Mouse (Mus musculus): ENCODE results near the gene Batf. TPM values are rescaled to one million over a fixed set of nuclear protein-coding genes. Genes with fewer than 3 reads are reported as not detected.

The Batf gene
- polyA plus RNA-seq, 1 experiment from 2014 or later, result 2.6 TPM

DNA sequence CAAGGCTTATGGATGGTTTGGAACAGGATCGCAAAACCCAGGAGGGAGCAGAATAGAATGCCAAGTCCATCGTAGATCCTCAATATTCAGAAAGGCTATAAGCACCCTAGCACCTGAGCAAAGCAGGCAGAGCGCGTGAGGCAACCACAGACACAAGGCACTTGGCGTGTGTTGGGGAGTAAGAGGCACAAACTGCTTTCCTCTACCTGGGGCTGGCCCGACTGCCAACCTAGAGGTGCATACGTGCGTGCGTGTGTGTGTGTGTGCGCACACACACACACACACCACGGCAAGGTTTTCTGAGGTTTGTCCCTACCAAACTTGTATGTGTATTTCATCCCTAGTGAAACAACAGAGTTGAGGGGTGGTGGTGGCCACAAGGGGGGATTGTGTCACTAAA is 20.9 kb downstream of the Batf start:
- DNase-seq (ENCODE audit: low spot score), result no peak
- peaks cover 57% of the 10 kb centered on the region for H3K27me3 ChIP-seq (replicated peaks; ENCODE audit: low read depth, poor library complexity, severe bottlenecking)
- 93% methylated on average over 11 of the region's 11 CpGs for WGBS
- no peak overlapping the region for H3K27ac ChIP-seq (replicated peaks)
- peaks cover 16% of the 10 kb centered on the region for H3K4me1 ChIP-seq
- no peaks in the 10 kb centered on the region for H3K9me3 ChIP-seq
- H3K36me3 ChIP-seq (replicated peaks), result no peaks in the 10 kb centered on the region
- no peak overlapping the region for H3K4me3 ChIP-seq

DNA sequence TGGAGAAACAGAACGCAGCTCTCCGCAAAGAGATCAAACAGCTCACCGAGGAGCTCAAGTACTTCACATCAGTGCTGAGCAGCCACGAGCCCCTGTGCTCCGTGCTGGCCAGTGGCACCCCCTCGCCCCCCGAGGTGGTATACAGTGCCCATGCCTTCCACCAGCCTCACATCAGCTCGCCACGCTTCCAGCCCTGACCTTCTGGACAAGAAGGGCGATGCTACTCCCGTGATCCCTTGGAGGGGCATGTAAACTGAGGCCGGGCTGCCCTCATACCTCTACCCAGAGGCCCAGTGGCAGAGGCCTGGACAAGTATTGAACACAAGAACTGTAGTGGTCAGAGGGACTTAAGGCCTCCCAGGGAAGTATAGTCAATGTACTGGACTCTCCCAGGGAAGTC is 22.1 kb downstream of the Batf start:
- Histone ChIP-seq H3K4me1 (peaks cover 16% of the 10 kb centered on the region), H3K27ac (replicated peaks) (no peak overlapping the region), H3K27me3 (replicated peaks; ENCODE audit: low read depth, poor library complexity, severe bottlenecking) (peaks cover 57% of the 10 kb centered on the region), H3K4me3 (no peak overlapping the region), H3K9me3 (no peaks in the 10 kb centered on the region), H3K36me3 (replicated peaks) (no peaks in the 10 kb centered on the region)
- no peak for DNase-seq (ENCODE audit: low spot score)
- 86% methylated on average over 12 of the region's 12 CpGs for WGBS

DNA sequence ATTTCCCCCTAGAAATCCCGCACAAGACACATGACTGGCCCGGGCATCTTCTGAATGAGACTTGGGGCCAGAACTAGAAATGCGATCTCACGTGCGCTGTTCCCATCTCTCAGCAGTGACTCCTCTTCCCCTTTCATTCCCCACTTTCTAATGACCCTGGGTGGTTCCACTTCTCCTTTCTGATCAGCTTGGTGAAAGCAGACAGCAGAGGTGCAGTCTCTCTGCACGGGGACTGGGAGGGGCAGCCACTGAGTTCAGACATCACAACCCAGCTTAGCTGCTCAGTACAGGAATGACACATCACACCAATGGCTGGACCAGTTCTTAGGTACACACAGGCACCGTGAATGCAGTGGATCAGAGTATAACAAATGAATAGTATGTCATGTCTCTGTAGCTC is 24.2 kb downstream of the Batf start:
- H3K4me1 ChIP-seq, result peaks cover 7% of the 10 kb centered on the region
- no peak overlapping the region for H3K4me3 ChIP-seq
- WGBS, result 84% methylated on average over 7 of the region's 7 CpGs
- DNase-seq (ENCODE audit: low spot score), result no peak
- H3K9me3 ChIP-seq, result no peaks in the 10 kb centered on the region
- H3K27me3 ChIP-seq (replicated peaks; ENCODE audit: low read depth, poor library complexity, severe bottlenecking), result peaks cover 43% of the 10 kb centered on the region
- no peak overlapping the region for H3K27ac ChIP-seq (replicated peaks)
- H3K36me3 ChIP-seq (replicated peaks), result no peaks in the 10 kb centered on the region

DNA sequence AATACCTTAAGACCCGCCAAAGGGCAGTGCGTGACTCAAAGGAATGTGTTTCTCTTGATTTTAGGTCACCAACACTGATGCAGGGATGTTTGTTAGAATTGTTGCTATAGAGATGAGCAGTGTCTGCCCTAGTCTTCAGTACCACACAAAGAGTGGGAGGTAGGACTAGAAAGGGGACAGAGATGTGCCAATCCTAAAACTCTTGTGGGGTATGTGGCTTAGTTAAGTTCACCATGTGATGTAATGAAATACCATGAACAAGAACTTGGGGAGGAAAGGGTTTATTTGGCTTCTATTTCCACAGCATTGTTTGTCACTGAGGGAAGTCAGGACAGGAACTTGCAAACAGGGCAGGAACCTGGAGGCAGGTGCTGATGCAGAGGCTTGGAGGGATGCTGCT is 26.1 kb downstream of the Batf start:
- Histone ChIP-seq H3K4me1 (no peaks in the 10 kb centered on the region), H3K9me3 (no peaks in the 10 kb centered on the region), H3K36me3 (replicated peaks) (no peaks in the 10 kb centered on the region), H3K27me3 (replicated peaks; ENCODE audit: low read depth, poor library complexity, severe bottlenecking) (peaks cover 24% of the 10 kb centered on the region), H3K4me3 (no peak overlapping the region), H3K27ac (replicated peaks) (no peak overlapping the region)
- WGBS, result 82% methylated on average over 2 of the region's 2 CpGs
- DNase-seq (ENCODE audit: low spot score), result no peak

DNA sequence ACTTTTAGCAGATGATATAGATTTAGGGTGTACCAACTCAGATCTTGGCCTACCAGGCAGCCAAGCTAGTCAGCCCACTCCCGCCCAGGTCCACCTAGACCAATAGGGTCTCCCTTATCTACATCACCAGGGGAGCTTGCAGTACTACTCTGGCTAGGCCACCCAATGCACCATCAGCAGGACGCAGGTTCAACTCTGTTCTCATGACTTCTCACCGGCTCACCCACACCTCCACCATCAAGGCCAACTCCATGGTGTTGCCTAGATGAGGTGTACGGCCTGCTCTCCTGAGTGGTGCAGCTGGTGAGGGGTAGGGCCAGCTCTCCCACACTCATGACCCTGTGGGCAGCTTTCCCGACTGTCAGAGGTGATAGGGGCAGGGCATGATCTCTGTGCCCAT is 27.7 kb downstream of the Batf start:
- Histone ChIP-seq H3K27ac (replicated peaks) (no peak overlapping the region), H3K36me3 (replicated peaks) (no peaks in the 10 kb centered on the region), H3K4me1 (no peaks in the 10 kb centered on the region), H3K4me3 (no peak overlapping the region), H3K27me3 (replicated peaks; ENCODE audit: low read depth, poor library complexity, severe bottlenecking) (peaks cover 9% of the 10 kb centered on the region; the same call in 1 of the 2 replicates), H3K9me3 (no peaks in the 10 kb centered on the region)
- 91% methylated on average over 5 of the region's 5 CpGs for WGBS
- DNase-seq (ENCODE audit: low spot score), result no peak

DNA sequence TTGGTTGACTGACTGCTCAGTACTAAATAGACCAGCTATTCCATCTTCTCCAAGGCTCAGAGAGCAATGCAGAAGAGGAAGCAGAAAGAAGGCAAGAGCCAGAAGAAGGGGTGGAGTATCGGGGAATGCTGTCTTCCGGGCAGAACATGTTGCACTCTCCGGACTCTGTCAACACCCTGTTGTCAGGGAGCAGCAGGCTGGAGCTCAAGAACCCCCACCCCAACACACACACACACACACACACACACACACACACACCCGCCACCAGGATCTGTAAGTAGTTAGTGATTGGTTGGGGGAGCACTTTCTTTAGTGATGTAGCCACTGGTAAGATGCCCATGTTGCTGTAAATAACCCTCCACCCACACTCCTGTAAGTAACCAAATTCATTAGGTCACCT is 38.8 kb downstream of the Batf start:
- Histone ChIP-seq H3K4me3 (no peak overlapping the region), H3K36me3 (replicated peaks) (no peaks in the 10 kb centered on the region), H3K27me3 (replicated peaks; ENCODE audit: low read depth, poor library complexity, severe bottlenecking) (no peaks in the 10 kb centered on the region), H3K4me1 (0 out of 2 replicates have a peak, but pooled peaks cover 3% of the 10 kb centered on the region), H3K9me3 (no peaks in the 10 kb centered on the region), H3K27ac (replicated peaks) (no peak overlapping the region)
- WGBS, result 90% methylated on average over 4 of the region's 4 CpGs
- DNase-seq (ENCODE audit: low spot score), result no peak

DNA sequence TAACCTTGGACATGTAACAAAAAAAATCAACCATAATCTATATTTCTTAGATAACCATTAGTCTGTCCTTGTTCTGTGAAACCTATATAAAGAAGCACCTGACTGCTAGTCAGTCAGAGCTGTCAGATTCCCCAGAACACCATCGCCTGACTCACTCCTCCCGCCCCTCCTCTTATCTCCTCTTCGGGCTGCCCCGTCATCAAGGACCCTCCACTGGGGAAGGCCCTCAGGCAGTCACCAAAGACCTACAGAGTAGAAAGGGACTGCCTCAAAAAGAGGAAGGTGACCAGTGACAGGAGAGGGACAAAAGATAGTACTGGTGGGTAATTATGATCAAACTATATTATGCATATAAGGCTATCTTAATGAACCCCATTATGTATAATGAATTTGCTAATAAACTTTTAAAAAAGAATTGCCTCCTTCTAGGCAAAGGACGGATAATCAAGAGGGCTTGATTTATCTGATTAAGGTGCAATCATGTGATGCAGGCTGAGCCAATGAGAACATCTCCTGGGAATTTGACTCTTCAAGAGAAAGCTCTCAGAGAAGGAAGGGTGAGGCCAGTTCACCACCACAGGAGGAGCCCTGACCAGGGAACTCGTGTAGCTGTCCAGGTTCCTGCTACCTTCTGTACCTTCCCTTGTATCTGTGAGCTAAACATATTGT is 40.4 kb downstream of the Batf start:
- WGBS, result 67% methylated on average over 6 of the region's 6 CpGs
- Histone ChIP-seq H3K9me3 (no peaks in the 10 kb centered on the region), H3K4me1 (0 out of 2 replicates have a peak, but pooled peaks cover 3% of the 10 kb centered on the region)

DNA sequence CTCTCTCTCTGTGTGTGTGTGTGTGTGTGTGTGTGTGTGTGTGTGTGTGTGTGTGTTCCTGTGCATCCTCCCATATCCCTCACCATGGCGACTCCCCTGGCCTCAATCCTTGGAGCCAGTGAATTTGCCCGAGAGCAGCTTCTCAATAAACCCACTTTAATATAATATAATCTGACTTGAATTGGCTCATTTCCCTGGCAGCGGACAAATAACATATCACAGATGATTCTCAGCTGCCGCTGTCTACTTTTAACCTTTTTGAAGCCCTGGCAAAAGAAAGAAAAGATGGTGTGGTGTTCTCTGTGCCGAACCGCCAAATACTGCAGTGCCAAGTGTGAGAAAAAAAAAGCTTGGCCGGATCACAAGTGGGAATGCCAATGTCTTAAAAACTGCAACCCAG is 41.7 kb downstream of the Batf start:
- Histone ChIP-seq H3K27ac (replicated peaks) (no peak overlapping the region), H3K9me3 (no peaks in the 10 kb centered on the region)
- WGBS, result 90% methylated on average over 7 of the region's 7 CpGs

More for the DNA sequence above, 40.4 kb downstream of the Batf start:
- H3K27ac ChIP-seq (replicated peaks), result no peak overlapping the region
- H3K4me3 ChIP-seq, result no peak overlapping the region
- DNase-seq (ENCODE audit: low spot score), result no peak
- H3K36me3 ChIP-seq (replicated peaks), result no peaks in the 10 kb centered on the region
- no peaks in the 10 kb centered on the region for H3K27me3 ChIP-seq (replicated peaks; ENCODE audit: low read depth, poor library complexity, severe bottlenecking)

DNA sequence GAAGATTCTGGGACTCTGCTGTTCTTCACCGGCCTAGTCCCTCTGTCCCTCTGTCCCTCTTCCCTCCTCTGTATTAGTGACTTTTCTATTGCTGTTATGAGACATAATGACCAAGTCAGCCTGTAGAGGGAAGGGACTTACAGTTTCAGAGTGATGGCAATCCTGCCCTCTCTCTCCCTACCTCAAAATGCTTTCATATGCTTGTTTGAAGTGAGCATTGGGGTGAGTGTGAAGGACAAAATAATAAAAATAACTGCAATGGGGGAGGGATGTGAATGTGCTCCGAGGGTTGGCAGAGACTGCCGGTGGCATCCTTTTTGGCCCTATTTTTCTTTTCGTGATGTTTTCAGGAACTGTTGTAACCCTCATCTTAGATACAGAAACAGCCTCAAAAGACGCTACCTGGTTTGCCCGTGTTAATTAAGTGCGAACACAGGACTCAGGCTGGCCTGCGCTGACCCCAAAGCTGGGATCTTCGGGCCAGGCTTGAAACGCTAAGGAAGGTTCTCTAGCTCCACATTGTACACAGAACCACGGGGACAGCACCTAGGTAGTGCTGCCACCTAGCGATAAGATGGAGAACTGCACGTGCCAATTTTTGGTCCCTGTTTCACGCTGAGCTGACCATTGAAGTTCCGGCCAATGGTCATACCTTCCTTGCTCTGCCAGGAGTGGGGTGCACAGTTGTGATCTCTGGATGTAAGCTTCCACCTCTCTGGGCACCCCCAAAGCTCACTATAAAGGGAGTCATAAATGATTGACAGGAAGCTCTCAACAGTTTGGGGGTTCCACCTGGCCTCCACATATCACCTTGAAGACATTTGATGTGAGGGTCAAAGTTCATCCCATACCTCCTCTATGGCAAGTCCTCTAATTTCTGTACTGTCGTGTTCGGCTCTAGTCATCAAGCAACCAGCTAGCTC is 42.8 kb downstream of the Batf start:
- WGBS, result 37% methylated on average over 17 of the region's 17 CpGs

More for the DNA sequence above, 41.7 kb downstream of the Batf start:
- H3K4me3 ChIP-seq, result no peak overlapping the region
- no peaks in the 10 kb centered on the region for H3K36me3 ChIP-seq (replicated peaks)
- no peaks in the 10 kb centered on the region for H3K27me3 ChIP-seq (replicated peaks; ENCODE audit: low read depth, poor library complexity, severe bottlenecking)
- H3K4me1 ChIP-seq, result 0 out of 2 replicates have a peak, but pooled peaks cover 3% of the 10 kb centered on the region
- no peak for DNase-seq (ENCODE audit: low spot score)

DNA sequence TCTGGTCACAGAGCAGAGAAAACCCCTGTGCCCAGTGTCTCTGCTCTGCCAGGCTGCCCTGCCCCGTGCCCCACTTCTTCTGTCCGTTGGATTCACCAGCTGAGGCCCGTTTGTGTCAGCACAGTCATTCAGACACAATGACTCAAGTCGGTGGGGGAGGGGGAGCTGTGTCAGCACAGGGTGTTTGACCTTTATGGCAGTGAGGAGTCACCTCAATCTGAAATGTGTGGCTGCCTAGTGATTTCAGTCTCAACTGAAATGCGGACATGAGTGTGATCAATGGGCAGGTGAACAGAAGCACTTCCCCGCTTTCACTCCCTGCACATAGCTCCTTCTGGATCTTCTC is 43.4 kb downstream of the Batf start:
- DNase-seq (ENCODE audit: low spot score), result no peak
- H3K36me3 ChIP-seq (replicated peaks), result no peaks in the 10 kb centered on the region
- no peaks in the 10 kb centered on the region for H3K9me3 ChIP-seq
- 75% methylated on average over 6 of the region's 6 CpGs for WGBS
- H3K4me3 ChIP-seq, result no peak overlapping the region
- H3K27ac ChIP-seq (replicated peaks), result no peak overlapping the region
- H3K27me3 ChIP-seq (replicated peaks; ENCODE audit: low read depth, poor library complexity, severe bottlenecking), result no peaks in the 10 kb centered on the region
- H3K4me1 ChIP-seq, result 0 out of 2 replicates have a peak, but pooled peaks cover 3% of the 10 kb centered on the region

More for the DNA sequence above, 42.8 kb downstream of the Batf start:
- Histone ChIP-seq H3K27ac (replicated peaks) (no peak overlapping the region), H3K36me3 (replicated peaks) (no peaks in the 10 kb centered on the region), H3K9me3 (no peaks in the 10 kb centered on the region), H3K27me3 (replicated peaks; ENCODE audit: low read depth, poor library complexity, severe bottlenecking) (no peaks in the 10 kb centered on the region), H3K4me3 (no peak overlapping the region), H3K4me1 (0 out of 2 replicates have a peak, but pooled peaks cover 3% of the 10 kb centered on the region)
- peak; percentile 71 for DNase-seq (ENCODE audit: low spot score)

DNA sequence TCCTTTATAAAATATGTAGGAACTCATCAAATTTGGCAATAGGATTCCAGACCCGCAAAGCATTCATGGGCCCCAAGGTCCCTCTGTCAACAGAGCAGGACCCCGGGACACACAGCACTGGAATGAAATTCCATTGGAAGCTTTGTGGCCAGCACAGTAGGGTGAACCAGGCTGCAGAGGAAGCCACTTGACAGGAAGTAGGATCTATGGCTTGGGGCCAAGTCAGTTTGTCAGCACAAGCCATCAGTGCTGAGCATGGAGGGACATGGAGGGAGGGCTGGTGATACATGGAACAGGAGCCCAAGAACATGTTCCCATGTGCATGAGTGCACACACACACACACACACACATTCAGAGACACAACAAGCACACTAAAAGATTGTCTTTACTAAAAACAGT is 49.7 kb downstream of the Batf start:
- DNase-seq (ENCODE audit: low spot score), result no peak
- no peak overlapping the region for H3K27ac ChIP-seq (replicated peaks)
- no peak overlapping the region for H3K4me3 ChIP-seq
- H3K9me3 ChIP-seq, result no peaks in the 10 kb centered on the region
- no peaks in the 10 kb centered on the region for H3K36me3 ChIP-seq (replicated peaks)
- no peaks in the 10 kb centered on the region for H3K4me1 ChIP-seq
- no peaks in the 10 kb centered on the region for H3K27me3 ChIP-seq (replicated peaks; ENCODE audit: low read depth, poor library complexity, severe bottlenecking)
- WGBS, result 72% methylated on average over 2 of the region's 2 CpGs

DNA sequence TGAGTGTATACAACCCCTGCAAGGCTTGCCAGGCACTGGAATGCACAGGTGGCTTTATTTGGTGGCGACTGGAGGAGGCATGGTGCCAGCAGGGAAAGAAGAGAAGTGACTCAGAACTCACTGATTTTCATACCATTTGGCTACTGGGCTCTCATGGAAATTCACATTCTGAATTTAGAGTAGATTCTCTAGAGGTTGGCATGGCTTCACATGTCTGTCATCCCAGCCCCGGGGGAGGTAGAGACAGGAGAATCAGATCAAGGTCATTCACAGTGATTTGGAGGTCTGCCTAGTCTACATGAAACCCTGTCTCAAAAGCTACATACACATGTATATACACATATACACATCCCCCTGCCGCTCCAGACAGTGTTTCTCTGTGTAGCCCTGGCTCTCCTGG is 50.5 kb downstream of the Batf start:
- WGBS, result 82% methylated on average over 3 of the region's 3 CpGs
- DNase-seq (ENCODE audit: low spot score), result no peak
- Histone ChIP-seq H3K4me1 (no peaks in the 10 kb centered on the region), H3K4me3 (no peak overlapping the region), H3K27me3 (replicated peaks; ENCODE audit: low read depth, poor library complexity, severe bottlenecking) (no peaks in the 10 kb centered on the region), H3K36me3 (replicated peaks) (no peaks in the 10 kb centered on the region), H3K9me3 (no peaks in the 10 kb centered on the region), H3K27ac (replicated peaks) (no peak overlapping the region)

Measured in embryonic facial prominence, embryonic 10.5 days (tissue).